In the genomic region with DNA sequence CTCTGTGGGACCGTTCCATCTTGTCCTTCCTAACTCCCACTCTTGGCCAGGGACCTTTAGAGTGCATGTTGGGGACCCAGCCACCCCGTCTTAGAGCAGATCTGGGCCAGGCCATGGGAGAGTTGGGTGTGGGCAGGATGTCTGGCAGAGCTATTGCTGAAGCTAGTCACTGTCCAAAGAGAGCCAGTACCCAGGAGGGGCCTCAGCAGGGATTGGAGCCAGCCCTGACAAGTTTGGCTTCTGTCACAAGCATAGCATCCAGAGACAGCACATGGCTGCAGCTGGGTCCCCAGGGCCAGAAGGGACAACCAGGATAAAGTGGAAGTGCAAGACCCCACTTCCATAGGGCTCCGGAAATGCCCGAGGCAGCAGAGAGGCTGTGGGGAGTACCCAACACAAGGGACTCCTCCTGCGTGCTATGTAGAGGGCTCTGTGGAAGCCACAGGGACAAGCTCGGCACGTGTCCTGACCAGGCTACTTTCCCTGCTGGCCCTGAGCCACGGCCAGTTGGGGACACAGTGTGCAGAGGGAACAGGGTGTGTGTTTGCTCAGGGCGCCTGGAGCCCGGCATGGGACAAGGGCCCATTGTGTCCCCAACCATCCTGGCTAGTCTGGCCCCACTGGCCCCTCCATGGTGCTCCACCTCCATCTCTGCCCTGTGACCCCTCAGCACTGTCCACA, we compare ENCODE assay signal across 9 mouse cellular contexts. TPM values are rescaled to one million over a fixed set of nuclear protein-coding genes. Genes with fewer than 3 reads are reported as not detected.
DNase-seq lines count a peak whose midpoint lies in the region; ATAC-seq and TF ChIP-seq lines count a peak whose summit lies in the region.
"Had no signal": no experiment of that assay in that cellular context is flagged by ENCODE, and none has a peak within 500 bp of the region (broad histone marks: within the 10 kb centered on the region; RNA-seq: fewer than 3 reads in every experiment).

No protein-coding gene starts in this region.

- WGBS in lung, adult 2 months: 27% methylated on average over 10 of the region's 10 CpGs

- no peak for TF ChIP-seq CTCF in lung, adult 2 months (IDR thresholded peaks at IDR 0.05; ENCODE audit: insufficient read depth, low read length)

- DNase-seq in ovary, adult 18-20 months (ENCODE audit: low spot score): peak; percentile 71
- no peak for DNase-seq in ovary, postnatal 14 days (ENCODE audit: low spot score)
- peak; percentile 92 to 94 for DNase-seq in heart, postnatal 14 days
- peak; percentile 93 for DNase-seq in layer of hippocampus, adult 9-11 months
- peak; percentile 93 for DNase-seq in lung, adult 2 months
- peak; percentile 64 for DNase-seq in urinary bladder, adult 2 months (ENCODE audit: low spot score)
- no peak for DNase-seq in B cell, adult 2 months

- H3K4me3 ChIP-seq in lung, adult 2 months (replicated peaks; ENCODE audit: extremely low read depth, low read depth, low read length): no peak overlapping the region
- H3K4me3 ChIP-seq: erythroblast, embryonic 14.5 days had no signal

- peak; percentile 88 for ATAC-seq in frontal cortex, adult (ENCODE audit: low TSS enrichment)

- no peak; the same call in 1 of the 2 replicates for TF ChIP-seq POLR2A in lung, adult 2 months (IDR thresholded peaks at IDR 0.05; ENCODE audit: borderline replicate concordance, extremely low read depth, low read depth, low read length)

- intact Hi-C loops in heart, postnatal 14 days (cut with DNase I): no loop called here

- peaks cover 25% of the 10 kb centered on the region for H3K4me1 ChIP-seq in lung, adult 2 months (ENCODE audit: control insufficient read depth, insufficient read depth, low read length)

RNA-seq across cellular contexts. Expression of a gene that starts 11.7 kb away (rescaled TPM):
- 10 to 100 TPM; 97.7 to 97.8 TPM for total RNA-seq in heart, postnatal 14 days (2021)
- 55.0 and 97.1 TPM in 2 replicates for polyA plus RNA-seq in lung, adult 2 months (2012; rRNA removed)
- 11.7 and 12.4 TPM in 2 replicates for polyA plus RNA-seq in urinary bladder, adult 2 months (2012; rRNA removed)

RNA-seq across cellular contexts. Expression of a gene that starts 30.8 kb away (rescaled TPM):
- 10 to 100 TPM; 12.1 to 22.5 TPM for total RNA-seq in heart, postnatal 14 days (2021)
- polyA plus RNA-seq in lung, adult 2 months (2012; rRNA removed): 34.1 and 37.5 TPM in 2 replicates
- polyA plus RNA-seq in urinary bladder, adult 2 months (2012; rRNA removed): 31.0 and 36.2 TPM in 2 replicates

RNA-seq across cellular contexts. Expression of a gene that starts 31.2 kb away (rescaled TPM):
- total RNA-seq in heart, postnatal 14 days (2021): 1 to 10 TPM; 9.2 to 9.9 TPM
- 16.4 and 16.7 TPM in 2 replicates for polyA plus RNA-seq in lung, adult 2 months (2012; rRNA removed)
- polyA plus RNA-seq in urinary bladder, adult 2 months (2012; rRNA removed): 16.3 TPM in 2 replicates

Comparison
In these comparisons a context has a peak if more than half of its experiments do, and no peak if none do; other contexts are left out.
1. DNase-seq: peak in ovary, adult 18-20 months (single experiment), heart, postnatal 14 days (2 of 2), layer of hippocampus, adult 9-11 months (single experiment), lung, adult 2 months (single experiment) and urinary bladder, adult 2 months (single experiment); none in ovary, postnatal 14 days (single experiment) and B cell, adult 2 months (0 of 2).